Mouse (Mus musculus) MEL (cell line): ENCODE measurements around the gene Tspan17. TPM values are rescaled to one million over a fixed set of nuclear protein-coding genes. Genes with fewer than 3 reads are reported as not detected.

ENCODE experiments used
- DNase-seq: peaks from one replicate; pipeline ENCODE4 v3.0.0; 2011; ENCODE audit warnings: low read depth, low spot score
- H3K27ac ChIP-seq: 2 replicates; pipeline ENCODE4 v1.5.1; 2012; ENCODE audit warnings: low read depth, mild to moderate bottlenecking, control low read depth, low read length, moderate library complexity; ENCODE audit not compliant: control insufficient read depth
- H3K27me3 ChIP-seq, 2 experiments: fragments of 150-350 bp in 1 of 2; sonication (generic) in 1 of 2; 2 replicates each; pipeline ENCODE4 v1.6.1; 2012; ENCODE audit warnings: low read length in 2 of 2, mild to moderate bottlenecking in 2 of 2, improper control_type of control experiment in 1 of 2, moderate library complexity in 1 of 2; ENCODE audit not compliant: insufficient read depth in 2 of 2, control insufficient read depth in 1 of 2
- H3K36me3 ChIP-seq, 2 experiments: 2 replicates each; pipeline ENCODE4 v1.6.1; 2012 to 2014; ENCODE audit warnings: low read length in 2 of 2, improper control_type of control experiment in 1 of 2, inconsistent platforms in 1 of 2, mild to moderate bottlenecking in 1 of 2; ENCODE audit not compliant: insufficient read depth in 2 of 2, control insufficient read depth in 1 of 2
- H3K4me1 ChIP-seq, 2 experiments: fragments of 150-350 bp in 1 of 2; sonication (generic) in 1 of 2; 2 replicates each; pipeline ENCODE4 v1.6.1; 2012; ENCODE audit warnings: low read length in 2 of 2, improper control_type of control experiment in 1 of 2, mild to moderate bottlenecking in 1 of 2; ENCODE audit not compliant: insufficient read depth in 2 of 2, control insufficient read depth in 1 of 2
- H3K4me3 ChIP-seq, 2 experiments: fragments of 150-350 bp in 1 of 2; sonication (generic) in 1 of 2; 2 replicates each; pipeline ENCODE4 v1.5.1; 2012; ENCODE audit warnings: low read depth in 2 of 2, low read length in 2 of 2, mild to moderate bottlenecking in 2 of 2, moderate library complexity in 2 of 2, control low read depth in 1 of 2, improper control_type of control experiment in 1 of 2; ENCODE audit not compliant: control insufficient read depth in 1 of 2, insufficient read depth in 1 of 2
- H3K79me2 ChIP-seq: 2 replicates; pipeline ENCODE4 v1.6.1; 2012; ENCODE audit warnings: mild to moderate bottlenecking, low read length, moderate library complexity; ENCODE audit not compliant: control insufficient read depth, poor library complexity, insufficient read depth
- H3K9ac ChIP-seq: 2 replicates; pipeline ENCODE4 v1.6.1; 2012; ENCODE audit warnings: low read depth, mild to moderate bottlenecking, control low read depth, low read length, moderate library complexity; ENCODE audit not compliant: control insufficient read depth, poor library complexity, severe bottlenecking
- H3K9me3 ChIP-seq: fragments of 150-350 bp; sonication (generic); replicated peaks from 2 replicates; pipeline ENCODE4 v1.6.1; 2012; ENCODE audit warnings: mild to moderate bottlenecking, low read length, improper control_type of control experiment, moderate library complexity; ENCODE audit not compliant: insufficient read depth
- CHD1 ChIP-seq: IDR thresholded peaks from 2 replicates; pipeline ENCODE4 v1.6.1; 2012; ENCODE audit warnings: low read depth, mild to moderate bottlenecking, inconsistent platforms, low read length, improper control_type of control experiment
- CHD2 ChIP-seq: IDR thresholded peaks from 2 replicates; pipeline ENCODE4 v1.6.1; 2011; ENCODE audit warnings: low read length, improper control_type of control experiment
- CTCF ChIP-seq, 3 experiments: IDR thresholded peaks in 2 of 3; conservative IDR thresholded peaks in 1 of 3; 2 replicates each; pipeline ENCODE4 v1.5.1; 2011 to 2012; ENCODE audit warnings: low read length in 3 of 3, low read depth in 2 of 3, mild to moderate bottlenecking in 2 of 3, improper control_type of control experiment in 1 of 3, inconsistent platforms in 1 of 3, mixed read lengths in 1 of 3, moderate library complexity in 1 of 3; ENCODE audit not compliant: control insufficient read depth in 1 of 3, insufficient read depth in 1 of 3, poor library complexity in 1 of 3, severe bottlenecking in 1 of 3
- E2F4 ChIP-seq: IDR thresholded peaks from 2 replicates; pipeline ENCODE4 v1.6.1; 2011; ENCODE audit warnings: low read depth, low read length, improper control_type of control experiment, borderline replicate concordance
- ELF1 ChIP-seq: IDR thresholded peaks from 2 replicates; pipeline ENCODE4 v1.6.1; 2014; ENCODE audit warnings: low read depth, mild to moderate bottlenecking, inconsistent platforms, low read length, improper control_type of control experiment, moderate library complexity
- EP300 ChIP-seq, 2 experiments: IDR thresholded peaks; 2 replicates each; pipeline ENCODE4 v1.6.1; 2011; ENCODE audit warnings: improper control_type of control experiment in 2 of 2, low read length in 2 of 2, low read depth in 1 of 2, mild to moderate bottlenecking in 1 of 2
- JUND ChIP-seq: IDR thresholded peaks from 2 replicates; pipeline ENCODE4 v1.6.1; 2011; ENCODE audit warnings: low read depth, mild to moderate bottlenecking, improper control_type of control experiment, low read length
- KAT2A ChIP-seq: conservative IDR thresholded peaks from 2 replicates; pipeline ENCODE4 v1.6.1; 2012; ENCODE audit warnings: low read depth, low read length, improper control_type of control experiment, inconsistent platforms
- MAX ChIP-seq: IDR thresholded peaks from 2 replicates; pipeline ENCODE4 v1.6.1; 2011; ENCODE audit warnings: low read length, improper control_type of control experiment
- MAZ ChIP-seq: IDR thresholded peaks from 2 replicates; pipeline ENCODE4 v1.6.1; 2012; ENCODE audit warnings: low read depth, mild to moderate bottlenecking, inconsistent platforms, low read length, improper control_type of control experiment
- MEF2A ChIP-seq: IDR thresholded peaks from 2 replicates; pipeline ENCODE4 v1.6.1; 2014; ENCODE audit warnings: low read depth, mild to moderate bottlenecking, inconsistent platforms, low read length, improper control_type of control experiment; ENCODE audit not compliant: poor library complexity, insufficient replicate concordance, severe bottlenecking; ENCODE audit errors: extremely low read depth
- MXI1 ChIP-seq: IDR thresholded peaks from 2 replicates; pipeline ENCODE4 v1.6.1; 2011; ENCODE audit warnings: mild to moderate bottlenecking, low read depth, low read length, improper control_type of control experiment
- MYB ChIP-seq: IDR thresholded peaks from 2 replicates; pipeline ENCODE4 v1.6.1; 2011; ENCODE audit warnings: mild to moderate bottlenecking, low read depth, low read length, improper control_type of control experiment
- MYC ChIP-seq: IDR thresholded peaks from 2 replicates; pipeline ENCODE4 v1.6.1; 2011; ENCODE audit warnings: low read depth, mild to moderate bottlenecking, low read length, improper control_type of control experiment, moderate library complexity
- NELFE ChIP-seq: IDR thresholded peaks from 2 replicates; pipeline ENCODE4 v1.6.1; 2011; ENCODE audit warnings: low read depth, low read length, improper control_type of control experiment
- POLR2A ChIP-seq, 2 experiments: IDR thresholded peaks; 2 replicates each; pipeline ENCODE4 v1.6.1; 2011 to 2012; ENCODE audit warnings: low read length in 2 of 2, mild to moderate bottlenecking in 2 of 2, control low read depth in 1 of 2, improper control_type of control experiment in 1 of 2, low read depth in 1 of 2, moderate library complexity in 1 of 2; ENCODE audit not compliant: control insufficient read depth in 1 of 2, insufficient read depth in 1 of 2, poor library complexity in 1 of 2
- POLR2AphosphoS5 ChIP-seq: IDR thresholded peaks from 2 replicates; pipeline ENCODE4 v1.6.1; 2012; ENCODE audit warnings: low read depth, borderline replicate concordance, mild to moderate bottlenecking, inconsistent platforms, low read length, moderate library complexity, mixed read lengths
- RCOR1 ChIP-seq: IDR thresholded peaks from 2 replicates; pipeline ENCODE4 v1.6.1; 2012; ENCODE audit warnings: low read depth, mild to moderate bottlenecking, inconsistent platforms, low read length, improper control_type of control experiment
- SIN3A ChIP-seq: IDR thresholded peaks from 2 replicates; pipeline ENCODE4 v1.6.1; 2012; ENCODE audit warnings: low read length, improper control_type of control experiment, inconsistent platforms
- TAL1 ChIP-seq: IDR thresholded peaks from 2 replicates; pipeline ENCODE4 v1.6.1; 2012; ENCODE audit warnings: mild to moderate bottlenecking, inconsistent platforms, low read length, moderate library complexity, mixed read lengths
- TBP ChIP-seq: IDR thresholded peaks from 2 replicates; pipeline ENCODE4 v1.8.0; 2011; ENCODE audit warnings: low read depth, low read length, improper control_type of control experiment
- TCF12 ChIP-seq: IDR thresholded peaks from 2 replicates; pipeline ENCODE4 v1.6.1; 2014; ENCODE audit warnings: low read depth, mild to moderate bottlenecking, inconsistent platforms, low read length, improper control_type of control experiment, moderate library complexity
- UBTF ChIP-seq: IDR thresholded peaks from 2 replicates; pipeline ENCODE4 v1.6.1; 2012; ENCODE audit warnings: low read depth, mild to moderate bottlenecking, inconsistent platforms, low read length, improper control_type of control experiment, moderate library complexity, borderline replicate concordance; ENCODE audit not compliant: insufficient read depth
- USF1 ChIP-seq: IDR thresholded peaks from 2 replicates; pipeline ENCODE4 v1.6.1; 2014; ENCODE audit warnings: low read depth, mild to moderate bottlenecking, inconsistent platforms, low read length, improper control_type of control experiment, moderate library complexity
- USF2 ChIP-seq, 2 experiments: IDR thresholded peaks; 2 replicates each; pipeline ENCODE4 v1.6.1; 2011 to 2012; ENCODE audit warnings: improper control_type of control experiment in 2 of 2, low read length in 2 of 2, borderline replicate concordance in 1 of 2, inconsistent platforms in 1 of 2, low read depth in 1 of 2, mild to moderate bottlenecking in 1 of 2; ENCODE audit not compliant: insufficient read depth in 1 of 2
- ZC3H11A ChIP-seq: IDR thresholded peaks from 2 replicates; pipeline ENCODE4 v1.6.1; 2012; ENCODE audit warnings: low read depth, mild to moderate bottlenecking, inconsistent platforms, low read length, improper control_type of control experiment
- ZKSCAN1 ChIP-seq: IDR thresholded peaks from 2 replicates; pipeline ENCODE4 v1.6.1; 2012; ENCODE audit warnings: low read depth, mild to moderate bottlenecking, inconsistent platforms, low read length, improper control_type of control experiment, moderate library complexity
- ZMIZ1 ChIP-seq: IDR thresholded peaks from 2 replicates; pipeline ENCODE4 v1.6.1; 2012; ENCODE audit warnings: low read depth, mild to moderate bottlenecking, inconsistent platforms, low read length, improper control_type of control experiment, moderate library complexity
- ZNF384 ChIP-seq: IDR thresholded peaks from 2 replicates; pipeline ENCODE4 v1.6.1; 2012; ENCODE audit warnings: low read depth, mild to moderate bottlenecking, inconsistent platforms, low read length, improper control_type of control experiment
- polyA plus RNA-seq, 2 experiments: library from polyadenylated mRNA; stranded (reverse) in 1 of 2; unstranded in 1 of 2; fragments of >175 nt in 1 of 2; fragments of >200 nt in 1 of 2; gene quantifications; 2 replicates each; pipeline versions ENCODE4 v1.2.1 to v1.2.4; 2012; ENCODE audit warnings: low replicate concordance in 2 of 2, low read depth in 1 of 2; ENCODE audit not compliant: insufficient read length in 2 of 2, insufficient read depth in 1 of 2, missing spikeins in 1 of 2
- total RNA-seq: library from RNA; depleted of rRNA; stranded (reverse); fragments of 300-350 nt; gene quantifications from 2 replicates; pipeline ENCODE4 v1.2.3, GENCODE M21; 2012

The Tspan17 gene
- total and polyA plus RNA-seq, 3 experiments = 4.1 to 23.0 TPM; not detected in 1

- Histone ChIP-seq H3K36me3 (no peaks in the 10 kb centered on the region), H3K79me2 (no peaks in the 10 kb centered on the region), H3K9me3 (no peaks in the 10 kb centered on the region), H3K4me3 (no peak overlapping the region), H3K27me3 (no peaks in the 10 kb centered on the region), H3K4me1 (no peaks in the 10 kb centered on the region), H3K27ac (no peak overlapping the region), H3K9ac (no peak overlapping the region)
- no peak for TF ChIP-seq E2F4
- TF ChIP-seq ELF1 = no peak
- TF ChIP-seq MAX = no peak
- no peak for TF ChIP-seq USF2 (IDR thresholded peaks at IDR 0.05; ENCODE audit: borderline replicate concordance in 1 of 2, insufficient read depth in 1 of 2, low read depth in 1 of 2, low read length in 2 of 2)
- TF ChIP-seq MEF2A = no peak
- no peak for TF ChIP-seq TCF12
- TF ChIP-seq MAZ = no peak
- no peak for TF ChIP-seq MXI1
- TF ChIP-seq MYC = no peak
- TF ChIP-seq TAL1 = no peak; the same call in 1 of the 2 replicates
- TF ChIP-seq ZMIZ1 = no peak
- no peak for TF ChIP-seq POLR2AphosphoS5
- no peak for TF ChIP-seq ZNF384
- TF ChIP-seq MYB = no peak
- TF ChIP-seq KAT2A = no peak
- no peak for TF ChIP-seq CTCF (IDR thresholded peaks at IDR 0.05 in 2 of 3, conservative IDR thresholded peaks at IDR 0.05 in 1 of 3; ENCODE audit: control insufficient read depth in 1 of 3, insufficient read depth in 1 of 3, low read depth in 2 of 3, low read length in 3 of 3, poor library complexity in 1 of 3, severe bottlenecking in 1 of 3)
- TF ChIP-seq NELFE = no peak
- no peak for TF ChIP-seq ZKSCAN1
- peak; percentile 9 for DNase-seq
Measured at GRCm38 (mm10) chr13:54821931-54822330, 32.8 kb downstream of the Tspan17 start.

- H3K27me3 ChIP-seq = no peaks in the 10 kb centered on the region
Measured at GRCm38 (mm10) chr13:54824111-54824931, 35.1 kb downstream of the Tspan17 start.

More at GRCm38 (mm10) chr13:54824111-54824931, 35.1 kb downstream of the Tspan17 start:
- no peak for DNase-seq
- H3K27ac ChIP-seq = no peak overlapping the region
- no peaks in the 10 kb centered on the region for H3K9me3 ChIP-seq
- no peaks in the 10 kb centered on the region for H3K4me1 ChIP-seq
- H3K9ac ChIP-seq = no peak overlapping the region
- no peak overlapping the region for H3K4me3 ChIP-seq
- TF ChIP-seq ZC3H11A (no peak), RCOR1 (no peak), POLR2A (IDR thresholded peaks at IDR 0.05; ENCODE audit: control insufficient read depth in 1 of 2, insufficient read depth in 1 of 2, low read depth in 1 of 2, low read length in 2 of 2, poor library complexity in 1 of 2) (no peak), POLR2AphosphoS5 (no peak), USF1 (no peak), MEF2A (no peak), ZKSCAN1 (no peak), SIN3A (no peak), EP300 (IDR thresholded peaks at IDR 0.05; ENCODE audit: low read depth in 1 of 2, low read length in 2 of 2) (no peak), CTCF (IDR thresholded peaks at IDR 0.05 in 2 of 3, conservative IDR thresholded peaks at IDR 0.05 in 1 of 3; ENCODE audit: control insufficient read depth in 1 of 3, insufficient read depth in 1 of 3, low read depth in 2 of 3, low read length in 3 of 3, poor library complexity in 1 of 3, severe bottlenecking in 1 of 3) (no peak), ELF1 (no peak), UBTF (no peak), TBP (no peak), JUND (no peak), TCF12 (no peak), CHD1 (no peak), CHD2 (no peak), ZNF384 (no peak)
- H3K79me2 ChIP-seq = no peaks in the 10 kb centered on the region
- H3K36me3 ChIP-seq = no peaks in the 10 kb centered on the region
